Mouse (Mus musculus) cortical plate, adult 2 months (tissue): Measurements from ENCODE around the gene Impdh2. TPM values are rescaled to one million over a fixed set of nuclear protein-coding genes. Genes with fewer than 3 reads are reported as not detected.

ENCODE experiments used
- H3K27ac ChIP-seq: fragments of 200-500 bp; 2 replicates; pipeline ENCODE4 v1.5.1; 2012; ENCODE audit warnings: low read length, control low read depth, inconsistent platforms; ENCODE audit not compliant: insufficient read depth
- H3K4me1 ChIP-seq: fragments of 200-500 bp; 2 replicates; pipeline ENCODE4 v1.6.1; 2011; ENCODE audit warnings: low read length; ENCODE audit not compliant: control insufficient read depth, insufficient read depth
- H3K4me3 ChIP-seq: fragments of 200-500 bp; 2 replicates; pipeline ENCODE4 v1.5.1; 2011; ENCODE audit warnings: mild to moderate bottlenecking, low read length, control low read depth; ENCODE audit not compliant: insufficient read depth
- CTCF ChIP-seq: fragments of 200-500 bp; IDR thresholded peaks from 2 replicates; pipeline ENCODE4 v1.5.1; 2011; ENCODE audit warnings: mild to moderate bottlenecking, control low read depth, low read length; ENCODE audit not compliant: insufficient read depth; ENCODE audit errors: extremely low read depth
- POLR2A ChIP-seq: fragments of 200-500 bp; IDR thresholded peaks from 2 replicates; pipeline ENCODE4 v1.6.1; 2011; ENCODE audit warnings: mild to moderate bottlenecking, low read length, control low read depth; ENCODE audit not compliant: insufficient read depth; ENCODE audit errors: extremely low read depth
- polyA plus RNA-seq: library from polyadenylated mRNA; depleted of rRNA; stranded (reverse); fragments of >200 nt; gene quantifications from 2 replicates; pipeline ENCODE4 v1.2.3, GENCODE M21; 2012

Gene Impdh2
- polyA plus RNA-seq, 1 experiment, result 62.2 TPM

- H3K4me1 ChIP-seq, result no peaks in the 10 kb centered on the region; the same call in none of the 2 replicates
- TF ChIP-seq CTCF (no peak), POLR2A (no peak)
- no peak overlapping the region for H3K27ac ChIP-seq
- no peak overlapping the region for H3K4me3 ChIP-seq
Observed at GRCm38 (mm10) chr9:108575321-108576297, 15.5 kb downstream of the Impdh2 start.

GRCm38 (mm10) chr9:108577025-108577424 is 16.9 kb downstream of the Impdh2 start:
- Histone ChIP-seq H3K4me1 (no peaks in the 10 kb centered on the region; the same call in none of the 2 replicates), H3K27ac (no peak overlapping the region), H3K4me3 (peak overlapping the region; percentile 3; the same call in 1 of the 2 replicates)
- TF ChIP-seq CTCF (no peak), POLR2A (no peak)

GRCm38 (mm10) chr9:108577934-108578544 is 18.0 kb downstream of the Impdh2 start:
- no peaks in the 10 kb centered on the region; the same call in none of the 2 replicates for H3K4me1 ChIP-seq
- H3K27ac ChIP-seq, result peak overlapping the region; percentile 74
- peak overlapping the region; percentile 82 for H3K4me3 ChIP-seq
- no peak for TF ChIP-seq CTCF
- TF ChIP-seq POLR2A, result no peak

- Histone ChIP-seq H3K4me1 (no peaks in the 10 kb centered on the region; the same call in none of the 2 replicates), H3K4me3 (peak within 1 kb of the TSS; percentile 82), H3K27ac (peak within 1 kb of the TSS; percentile 74)
- TF ChIP-seq CTCF (no peak), POLR2A (peak; percentile 83; the same call in 1 of the 2 replicates)
Observed at GRCm38 (mm10) chr9:108578545-108579343, 18.7 kb downstream of the Impdh2 start, which contains the start of gene Wdr6. Gene Wdr6 (minus strand): TSS chr9:108578739.

GRCm38 (mm10) chr9:108579344-108579690 is 19.2 kb downstream of the Impdh2 start:
- TF ChIP-seq POLR2A (no peak), CTCF (no peak)
- Histone ChIP-seq H3K27ac (peak overlapping the region; percentile 41), H3K4me1 (no peaks in the 10 kb centered on the region; the same call in none of the 2 replicates), H3K4me3 (no peak overlapping the region; the same call in 1 of the 2 replicates)

- TF ChIP-seq CTCF (no peak), POLR2A (peak; percentile 81)
- Histone ChIP-seq H3K4me3 (no peak overlapping the region), H3K4me1 (peaks cover 13% of the 10 kb centered on the region), H3K27ac (peak overlapping the region; percentile 39)
Observed at GRCm38 (mm10) chr9:108587571-108588180, 27.6 kb downstream of the Impdh2 start.

GRCm38 (mm10) chr9:108589229-108589628 is 29.1 kb downstream of the Impdh2 start:
- H3K27ac ChIP-seq, result peak overlapping the region; percentile 63
- peaks cover 13% of the 10 kb centered on the region for H3K4me1 ChIP-seq
- no peak overlapping the region for H3K4me3 ChIP-seq
- TF ChIP-seq CTCF, result 0 out of 2 replicates have a peak, but pooled peaks have one; percentile 8
- TF ChIP-seq POLR2A, result no peak

GRCm38 (mm10) chr9:108591462-108591861 is 31.4 kb downstream of the Impdh2 start:
- TF ChIP-seq POLR2A (no peak), CTCF (no peak)
- Histone ChIP-seq H3K27ac (no peak overlapping the region), H3K4me1 (peaks cover 15% of the 10 kb centered on the region), H3K4me3 (no peak overlapping the region)
